Mouse (Mus musculus): ENCODE data around the gene Trim28. TPM values are rescaled to one million over a fixed set of nuclear protein-coding genes. Genes with fewer than 3 reads are reported as not detected.
A peak's percentile ranks its signal among the peaks of the same experiment; 100 is the strongest.

Gene Trim28
- total RNA-seq, 2 experiments from 2014 or later = 148 to 165 TPM

- no peak for DNase-seq
- intact Hi-C loops (cut with DNase I) = no loop called here
These were observed 3.1 kb upstream of the Trim28 start for GRCm38 (mm10) chr7:12995862-12996261.

DNA sequence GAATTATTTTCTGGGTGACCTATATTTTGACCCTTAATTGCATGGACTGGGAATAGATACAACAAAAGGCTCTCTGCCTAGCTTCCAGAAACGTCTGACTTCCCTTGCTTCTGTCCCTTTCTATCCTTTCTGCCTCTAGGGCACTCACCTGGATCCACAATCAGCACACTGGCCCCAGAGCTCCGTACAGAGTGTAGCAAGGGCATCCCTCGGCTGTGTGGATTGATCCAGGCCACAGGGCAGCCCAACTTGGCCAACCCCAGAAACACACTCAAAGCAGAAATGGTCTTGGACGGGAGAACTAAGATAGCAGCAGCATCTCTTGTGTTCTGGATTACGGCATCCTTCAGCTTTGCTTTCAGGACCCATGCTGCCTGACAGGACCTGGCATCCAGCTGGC, 1.7 kb upstream of the Trim28 start:
- DNase-seq = no peak
- intact Hi-C loops (cut with DNase I) = no loop called here

DNA sequence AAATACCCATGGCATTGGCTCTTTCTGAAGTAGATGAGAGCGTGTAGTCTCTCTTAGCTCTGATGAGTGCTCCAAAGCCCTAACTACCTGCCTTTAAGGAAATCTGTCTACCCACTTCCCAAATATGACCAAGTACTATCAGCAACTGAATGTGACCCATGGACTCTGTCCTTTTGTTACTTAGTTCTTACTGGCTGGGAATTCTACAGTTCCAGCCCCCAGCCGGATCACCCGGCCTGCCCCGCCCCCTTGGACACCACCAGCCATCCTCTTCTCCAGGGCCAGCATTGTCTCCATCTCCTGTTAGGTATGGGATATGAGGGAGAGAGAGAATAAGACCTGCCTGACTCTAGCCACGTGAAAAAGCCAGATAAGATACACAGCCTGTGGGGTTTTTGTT, 861 bp upstream of the Trim28 start, which contains the start of gene Slc27a5:
Gene Slc27a5 (minus strand): TSS at position 140 of the 400 bp plus-strand sequence.
- intact Hi-C loops (cut with DNase I) = no loop called here
- no peak for DNase-seq

GRCm38 (mm10) chr7:13001584-13001983, 2.7 kb downstream of the Trim28 start:
- DNase-seq = no peak
- intact Hi-C loops (cut with DNase I) = no loop called here

DNA sequence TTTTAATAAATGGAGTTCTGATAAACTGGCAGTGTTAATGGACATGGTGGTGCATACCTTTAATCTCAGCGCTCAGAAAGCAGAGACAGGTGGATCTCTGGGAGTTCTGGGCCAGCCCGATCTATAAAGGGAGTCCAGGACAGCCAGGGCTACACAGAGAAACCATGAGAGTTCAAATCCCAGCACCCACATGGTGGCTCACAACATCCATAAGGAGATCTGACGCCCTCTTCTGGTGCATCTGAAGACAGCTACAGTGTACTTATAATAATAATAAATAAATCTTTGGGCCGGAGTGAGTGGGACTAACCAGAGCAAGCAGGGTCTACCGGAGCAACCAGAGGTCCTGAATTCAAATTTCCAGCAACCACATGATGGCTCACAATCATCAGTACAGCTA, 4.5 kb downstream of the Trim28 start:
- no peak for DNase-seq
- intact Hi-C loops (cut with DNase I) = no loop called here

GRCm38 (mm10) chr7:13006011-13006410, 7.1 kb downstream of the Trim28 start:
- intact Hi-C loops (cut with DNase I) = no loop called here
- no peak for DNase-seq

DNA sequence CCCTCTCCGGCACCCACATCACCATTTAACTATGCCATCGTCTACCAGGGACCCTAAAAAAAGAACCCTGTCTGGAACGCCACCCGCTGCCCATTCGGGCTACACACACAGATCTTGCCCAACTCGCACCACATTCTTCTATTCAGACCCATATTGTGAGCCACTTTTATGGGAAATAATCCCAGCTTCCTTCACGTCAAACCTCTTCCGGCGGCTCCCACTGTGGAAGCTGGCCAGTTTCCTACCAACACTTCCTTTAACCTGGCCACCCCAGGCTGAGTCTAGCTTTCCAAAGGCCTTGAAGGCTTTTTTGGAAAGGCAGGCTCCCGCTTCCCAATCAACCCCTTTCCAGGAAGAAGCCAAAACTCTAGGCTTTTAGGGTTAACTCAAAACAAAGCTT, 7.6 kb downstream of the Trim28 start:
- DNase-seq = no peak
- intact Hi-C loops (cut with DNase I) = no loop called here

GRCm38 (mm10) chr7:13007341-13008092, 8.6 kb downstream of the Trim28 start:
- intact Hi-C loops (cut with DNase I) = loop anchor here (2.0 kb wide), 2 partner anchors 17 to 29 kb away; no protein-coding TSS in a partner anchor
- DNase-seq = no peak

GRCm38 (mm10) chr7:13009143-13010004, 10.5 kb downstream of the Trim28 start:
- intact Hi-C loops (cut with DNase I) = loop anchor here (1.0 to 2.0 kb wide), 4 partner anchors 15 to 99 kb away; no protein-coding TSS in a partner anchor

DNA sequence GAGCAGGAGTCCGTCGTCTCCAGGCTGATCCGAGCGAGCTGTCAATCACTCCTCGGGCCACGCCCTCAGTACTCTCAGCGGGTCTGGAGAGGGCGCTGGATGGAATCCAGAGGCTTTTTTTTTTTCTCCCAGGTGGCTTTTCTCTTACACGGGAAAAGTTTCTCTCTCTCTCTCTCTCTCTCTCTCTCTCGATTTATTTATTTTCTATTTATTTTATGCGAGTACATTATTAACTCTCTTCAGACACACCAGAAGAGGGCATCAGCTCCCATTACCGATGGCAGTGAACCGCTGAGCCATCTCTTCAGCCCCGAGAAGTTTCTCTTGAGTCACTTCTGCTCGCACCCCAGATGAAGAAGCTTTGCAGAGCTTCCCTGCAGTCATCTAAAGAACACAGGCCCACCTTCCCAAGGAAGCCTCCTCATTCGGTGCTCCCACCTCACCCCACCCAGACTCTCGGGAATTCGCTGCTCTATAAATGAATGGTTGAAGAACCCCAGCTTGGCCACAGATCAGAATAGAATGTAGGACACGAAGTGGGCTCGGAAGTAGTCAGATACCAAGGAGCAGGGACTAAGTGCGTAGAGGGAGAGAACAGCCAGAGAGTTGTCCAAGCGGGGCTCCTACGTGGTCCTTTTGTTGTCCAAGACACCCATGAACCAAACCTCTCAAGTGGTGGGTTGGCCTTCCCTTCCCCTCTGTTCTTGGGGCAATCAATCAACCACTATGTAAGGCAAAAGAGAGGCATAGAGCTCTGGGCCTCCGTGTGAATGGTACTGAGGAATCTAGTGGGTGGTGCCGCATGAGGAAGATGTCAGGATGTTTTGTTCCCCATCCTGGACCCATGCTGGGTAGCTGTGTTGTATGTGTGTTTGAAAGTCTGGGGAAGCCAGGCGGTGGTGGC, 11.3 kb downstream of the Trim28 start, which contains the start of gene Zbtb45:
Gene Zbtb45 (minus strand): TSS at position 30 of the 904 bp plus-strand sequence.
- intact Hi-C loops (cut with DNase I) = no loop called here
- peak in 1 of 2 experiments; percentile 32 for DNase-seq

More at GRCm38 (mm10) chr7:13009143-13010004, 10.5 kb downstream of the Trim28 start:
- DNase-seq = peak; percentile 96 to 97

DNA sequence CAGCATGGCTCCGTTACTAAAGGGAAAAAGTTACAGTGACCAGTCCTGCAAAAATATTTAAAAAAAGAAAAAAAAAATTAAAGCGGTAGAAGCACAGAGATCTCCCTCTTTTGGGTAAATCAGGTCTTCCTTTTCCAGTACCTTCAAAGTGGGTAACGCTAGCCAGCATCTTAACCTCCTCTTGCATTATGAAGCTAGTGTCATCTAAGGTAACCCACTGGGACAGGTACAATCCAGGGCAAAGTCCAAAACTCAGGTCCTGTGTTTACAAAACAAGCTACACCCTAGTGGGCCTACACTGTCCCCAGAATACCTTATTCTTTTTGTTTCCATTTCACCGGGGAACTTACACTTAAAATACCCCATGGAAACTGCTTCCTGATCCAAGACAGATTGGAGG, 14.8 kb downstream of the Trim28 start:
- intact Hi-C loops (cut with DNase I) = no loop called here
- DNase-seq = no peak

- intact Hi-C loops (cut with DNase I) = no loop called here
- DNase-seq = no peak
These were observed 15.4 kb downstream of the Trim28 start for GRCm38 (mm10) chr7:13014275-13014839.

- DNase-seq = no peak
- intact Hi-C loops (cut with DNase I) = no loop called here
These were observed 16.3 kb downstream of the Trim28 start for GRCm38 (mm10) chr7:13015217-13015616.

GRCm38 (mm10) chr7:13022773-13023535, 24.0 kb downstream of the Trim28 start:
- peak; percentile 70 to 72 for DNase-seq
- intact Hi-C loops (cut with DNase I) = no loop called here

DNA sequence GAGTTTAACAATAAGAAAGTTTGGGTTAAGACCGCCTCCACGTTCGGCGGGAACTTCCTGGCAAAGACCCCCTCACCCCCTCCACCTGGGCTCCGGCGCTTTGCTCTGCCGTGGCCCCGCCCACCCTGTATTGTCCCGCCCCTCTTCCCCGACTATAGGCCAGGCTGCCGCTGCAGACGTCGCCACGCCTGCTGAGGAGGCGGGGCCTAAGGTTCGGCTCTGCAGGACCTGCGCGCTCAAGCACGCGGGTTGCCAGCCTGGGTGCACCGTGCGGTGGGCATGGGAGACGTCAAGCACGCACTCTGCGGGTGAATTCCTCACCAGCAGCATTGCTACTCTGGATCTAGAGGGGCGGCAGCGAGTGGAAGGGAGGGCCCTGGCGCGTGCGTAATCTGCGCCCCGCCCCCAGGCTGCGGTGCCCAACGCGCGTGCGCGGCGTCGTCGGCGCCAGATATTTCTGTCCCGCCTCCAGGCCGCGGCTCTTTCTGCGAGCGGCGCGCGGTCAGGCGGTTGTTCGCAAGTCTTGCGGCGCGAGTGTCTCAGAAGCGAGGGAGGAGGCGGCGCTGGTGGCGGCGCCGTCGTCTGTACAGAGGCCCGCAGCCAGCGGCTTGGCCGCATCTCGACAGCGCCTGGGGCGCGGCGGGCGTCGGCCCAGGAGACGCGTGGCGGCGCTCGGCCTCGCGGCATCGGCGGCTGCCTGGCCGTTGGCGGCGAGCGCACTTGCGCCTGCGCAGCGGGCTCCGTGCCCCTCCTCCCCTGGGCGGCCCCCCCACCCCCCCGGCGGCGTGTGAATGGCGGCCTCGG, 25.2 kb downstream of the Trim28 start:
- DNase-seq = peak; percentile 96 to 97

GRCm38 (mm10) chr7:13024805-13025204, 25.9 kb downstream of the Trim28 start:
- intact Hi-C loops (cut with DNase I) = loop anchor here (2.0 kb wide), 1 partner anchor 16 kb away; no protein-coding TSS in a partner anchor

More for the DNA sequence above, 25.2 kb downstream of the Trim28 start:
- intact Hi-C loops (cut with DNase I) = loop anchor here (2.0 kb wide), 1 partner anchor 15 kb away; no protein-coding TSS in a partner anchor

DNA sequence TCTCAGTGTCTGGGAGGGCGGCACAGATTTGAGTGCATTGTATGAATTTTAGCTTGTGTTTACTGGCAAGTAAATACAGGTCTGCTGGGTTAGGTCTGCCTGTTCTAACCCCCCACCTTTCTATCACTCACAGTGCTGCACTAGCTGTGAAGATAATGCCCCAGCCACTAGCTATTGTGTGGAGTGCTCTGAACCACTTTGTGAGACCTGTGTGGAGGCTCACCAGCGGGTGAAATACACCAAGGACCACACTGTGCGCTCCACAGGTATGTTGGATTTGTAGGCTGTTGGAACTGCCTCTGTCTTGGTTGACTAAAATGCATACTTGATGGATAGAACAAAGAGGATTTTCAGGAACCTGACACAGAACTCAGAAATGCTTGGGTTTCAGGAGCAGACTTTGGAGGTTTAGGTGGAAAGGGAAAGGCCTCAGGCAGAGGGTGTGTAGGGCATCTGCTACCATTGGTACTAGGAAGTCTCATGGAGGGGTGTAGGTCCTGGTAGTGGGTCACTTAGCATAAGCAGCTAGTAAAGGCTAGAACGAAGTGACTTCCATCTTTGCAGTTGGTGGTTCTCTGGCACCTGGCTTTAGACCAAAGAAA, 26.7 kb downstream of the Trim28 start:
- intact Hi-C loops (cut with DNase I) = loop anchor here (2.0 kb wide), 1 partner anchor 17 kb away; no protein-coding TSS in a partner anchor
- no peak for DNase-seq

More at GRCm38 (mm10) chr7:13024805-13025204, 25.9 kb downstream of the Trim28 start:
- peak; percentile 83 to 84 for DNase-seq

DNA sequence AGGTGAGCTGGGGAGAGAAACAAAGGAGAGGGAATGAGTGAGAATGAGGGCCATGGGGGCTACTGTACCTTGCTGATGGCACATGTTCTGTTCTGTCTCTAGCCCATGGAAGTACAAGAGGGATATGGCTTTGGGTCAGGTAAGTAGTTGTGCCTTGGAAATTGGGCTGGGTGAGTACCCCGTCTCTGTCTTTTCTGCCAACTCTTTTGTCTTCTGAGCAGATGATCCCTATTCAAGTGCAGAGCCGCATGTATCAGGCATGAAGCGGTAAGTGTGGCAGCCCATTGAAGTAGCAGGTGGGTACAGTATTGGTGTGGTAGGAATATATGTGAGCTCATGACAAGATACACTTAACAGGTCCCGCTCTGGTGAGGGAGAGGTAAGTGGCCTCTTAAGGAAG, 30.1 kb downstream of the Trim28 start:
- intact Hi-C loops (cut with DNase I) = no loop called here

More for the DNA sequence above, 30.1 kb downstream of the Trim28 start:
- no peak for DNase-seq
